ENCODE assay signal across 8 mouse cellular contexts in the genomic region with DNA sequence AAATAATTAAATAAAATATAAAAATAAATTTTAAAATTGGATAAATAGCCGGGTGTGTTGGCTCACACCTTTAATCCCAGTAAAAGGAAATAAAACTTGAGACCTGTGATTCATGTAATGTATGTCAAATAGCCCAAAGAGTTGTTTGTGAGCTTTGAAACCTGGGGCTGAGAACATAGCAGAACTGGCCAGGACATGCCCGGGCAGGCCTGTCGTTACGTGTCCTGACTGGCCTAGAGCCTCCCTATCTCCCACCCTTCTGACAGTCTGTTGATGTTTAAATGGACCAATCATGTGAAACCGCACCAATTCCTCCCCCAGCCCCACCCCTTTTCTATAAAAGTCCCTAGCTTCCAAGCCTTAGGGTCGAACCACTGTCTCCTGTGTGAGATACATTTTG. TPM values are rescaled to one million over a fixed set of nuclear protein-coding genes. Genes with fewer than 3 reads are reported as not detected.
"Had no signal": no experiment of that assay in that cellular context is flagged by ENCODE, and none has a peak within 500 bp of the region (broad histone marks: within the 10 kb centered on the region; RNA-seq: fewer than 3 reads in every experiment).

No protein-coding gene starts in this region.

RNA-seq across cellular contexts. Expression of a gene that starts 56.5 kb away (rescaled TPM):
- total RNA-seq: layer of hippocampus, adult 18-20 months; layer of hippocampus, adult 2 months; layer of hippocampus, adult 8-10 months; layer of hippocampus, postnatal 10 days; layer of hippocampus, postnatal 25 days; layer of hippocampus, postnatal 36 days; left cerebral cortex, adult 18-20 months; left cerebral cortex, adult 2 months had no signal
